Mouse (Mus musculus) kidney, adult 9 months (tissue): ENCODE data around the gene Sult5a1.
A peak's percentile ranks its signal among the peaks of the same experiment; 100 is the strongest.
"Not testable (repeated sequence)": the region's sequence is repeated elsewhere in the genome, so short reads cannot be mapped to it uniquely, and the experiment has no call there.

Experiments used
- DNase-seq: peaks from one replicate; pipeline ENCODE4 v3.0.0; 2022

Gene Sult5a1

GRCm38 (mm10) chr8:123134149-123134713 is 23.9 kb downstream of the Sult5a1 start:
- DNase-seq: no peak

GRCm38 (mm10) chr8:123132953-123133352 is 25.2 kb downstream of the Sult5a1 start:
- no peak for DNase-seq

GRCm38 (mm10) chr8:123131041-123131440 is 27.1 kb downstream of the Sult5a1 start:
- no peak for DNase-seq

GRCm38 (mm10) chr8:123126193-123126816 is 31.8 kb downstream of the Sult5a1 start:
- peak; percentile 78 for DNase-seq

GRCm38 (mm10) chr8:123122670-123123069 is 35.4 kb downstream of the Sult5a1 start:
- DNase-seq: no peak

GRCm38 (mm10) chr8:123122059-123122458 is 36.1 kb downstream of the Sult5a1 start:
- no peak for DNase-seq

- no peak for DNase-seq
Measured at GRCm38 (mm10) chr8:123117744-123118143, 40.4 kb downstream of the Sult5a1 start.

- DNase-seq: no peak
Measured at GRCm38 (mm10) chr8:123117127-123117731, 40.9 kb downstream of the Sult5a1 start, which contains the start of gene Cpne7. Cpne7 (plus strand) TSS chr8:123117374.

GRCm38 (mm10) chr8:123114644-123115043 is 43.5 kb downstream of the Sult5a1 start:
- DNase-seq: no peak

GRCm38 (mm10) chr8:123113908-123114469 is 44.1 kb downstream of the Sult5a1 start:
- DNase-seq: peak; percentile 28

GRCm38 (mm10) chr8:123112892-123113291 is 45.2 kb downstream of the Sult5a1 start:
- DNase-seq: no peak

GRCm38 (mm10) chr8:123110649-123111048 is 47.5 kb downstream of the Sult5a1 start:
- DNase-seq: peak; percentile 42

GRCm38 (mm10) chr8:123108953-123109352 is 49.2 kb downstream of the Sult5a1 start:
- no peak for DNase-seq

GRCm38 (mm10) chr8:123108010-123108409 is 50.1 kb downstream of the Sult5a1 start:
- no peak for DNase-seq

GRCm38 (mm10) chr8:123106531-123106930 is 51.6 kb downstream of the Sult5a1 start:
- peak; percentile 36 for DNase-seq

- DNase-seq: peak; percentile 56
Measured at GRCm38 (mm10) chr8:123105553-123106326, 52.4 kb downstream of the Sult5a1 start.

- no peak for DNase-seq
Measured at GRCm38 (mm10) chr8:123104046-123104767, 53.9 kb downstream of the Sult5a1 start.

GRCm38 (mm10) chr8:123103285-123103684 is 54.8 kb downstream of the Sult5a1 start:
- no peak for DNase-seq

GRCm38 (mm10) chr8:123102855-123103254 is 55.3 kb downstream of the Sult5a1 start:
- DNase-seq: not testable (repeated sequence)

GRCm38 (mm10) chr8:123101735-123102685 is 56.1 kb downstream of the Sult5a1 start, which contains the start of gene Rpl13:
Rpl13 (plus strand) TSS chr8:123102350.
- DNase-seq: peak; percentile 98

- no peak for DNase-seq
Measured at GRCm38 (mm10) chr8:123101244-123101643, 56.9 kb downstream of the Sult5a1 start.
